Mouse (Mus musculus) hindbrain, embryonic 16.5 days (tissue): ENCODE results near the gene Vamp2. TPM values are rescaled to one million over a fixed set of nuclear protein-coding genes. Genes with fewer than 3 reads are reported as not detected.

Experiments
- ATAC-seq: fragments of 200-750 bp; cut with Nextera tagmentation; 2 replicates; pipeline ENCODE4 v1.8.0; 2017; ENCODE audit warnings: moderate TSS enrichment, moderate library complexity
- H3K27ac ChIP-seq: fragments of 300-500 bp; sonication (generic); 2 replicates; pipeline ENCODE4 v1.5.1; 2014; ENCODE audit warnings: low read depth, mild to moderate bottlenecking, control low read depth, low read length, moderate library complexity
- H3K27me3 ChIP-seq: fragments of 300-500 bp; sonication (generic); replicated peaks from 2 replicates; pipeline ENCODE4 v1.6.1; 2014; ENCODE audit warnings: low read length; ENCODE audit not compliant: control insufficient read depth, insufficient read depth
- H3K36me3 ChIP-seq: fragments of 300-500 bp; sonication (generic); 2 replicates; pipeline ENCODE4 v1.6.1; 2014; ENCODE audit warnings: mild to moderate bottlenecking, low read length, moderate library complexity, mixed read lengths; ENCODE audit not compliant: control insufficient read depth, insufficient read depth
- H3K4me1 ChIP-seq: fragments of 300-500 bp; sonication (generic); 2 replicates; pipeline ENCODE4 v1.6.1; 2014; ENCODE audit warnings: low read depth, low read length; ENCODE audit not compliant: control insufficient read depth, insufficient read depth
- H3K4me2 ChIP-seq: fragments of 300-500 bp; sonication (generic); 2 replicates; pipeline ENCODE4 v1.6.1; 2014; ENCODE audit warnings: mild to moderate bottlenecking, low read length, control low read depth, moderate library complexity
- H3K4me3 ChIP-seq: fragments of 300-500 bp; sonication (generic); 2 replicates; pipeline ENCODE4 v1.5.1; 2014; ENCODE audit warnings: mild to moderate bottlenecking, low read length, control low read depth, moderate library complexity
- H3K9ac ChIP-seq: fragments of 300-500 bp; sonication (generic); 2 replicates; pipeline ENCODE4 v1.6.1; 2014; ENCODE audit warnings: low read depth, mild to moderate bottlenecking, control low read depth, low read length, moderate library complexity
- H3K9me3 ChIP-seq: fragments of 300-500 bp; sonication (generic); 2 replicates; pipeline ENCODE4 v1.6.1; 2014; ENCODE audit warnings: mild to moderate bottlenecking, low read length, moderate library complexity; ENCODE audit not compliant: control insufficient read depth
- WGBS: fragments of 180-500 bp; shearing (Covaris S2); extraction: QIAGEN DNeasy Blood & Tissue Kit; methylation state at CpG from one replicate; pipeline ENCODE4 v1.1.7; 2014; 5-methylcytosine and 5-hydroxymethylcytosine counted together
- polyA plus RNA-seq: library from polyadenylated mRNA; unstranded; fragments of >200 nt; fragmentation: Nextera tagmentation; extraction: Ambion mirVana; gene quantifications from 2 replicates; pipeline ENCODE4 v1.2.1, GENCODE M21; 2015

The Vamp2 gene
- polyA plus RNA-seq, 1 experiment from 2014 or later = 402 TPM

DNA sequence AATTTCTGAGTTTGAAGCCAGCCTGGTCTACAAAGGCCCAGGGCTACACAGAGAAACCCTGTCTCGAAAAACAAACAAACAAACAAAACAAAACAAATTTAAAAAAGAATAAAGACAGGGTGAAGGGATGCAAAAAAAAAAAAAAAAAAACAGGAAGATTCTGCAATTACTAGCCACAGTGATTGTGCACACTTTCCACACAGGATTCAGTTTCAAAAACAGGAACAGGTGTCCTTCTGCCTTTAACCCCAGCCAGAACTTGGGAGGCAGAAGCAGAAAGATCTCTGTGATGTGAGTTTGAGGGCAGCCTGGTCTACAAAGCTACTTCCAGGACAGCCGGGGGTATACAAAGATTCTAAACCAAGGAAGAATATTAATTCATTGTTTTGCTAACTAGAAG, 30.0 kb upstream of the Vamp2 start:
- Histone ChIP-seq H3K27ac (no peak overlapping the region), H3K9me3 (no peaks in the 10 kb centered on the region), H3K9ac (peak overlapping the region; percentile 77; the same call in 1 of the 2 replicates), H3K4me2 (peak overlapping the region; percentile 74), H3K4me1 (peaks cover 15% of the 10 kb centered on the region), H3K36me3 (no peaks in the 10 kb centered on the region), H3K4me3 (peak overlapping the region; percentile 82), H3K27me3 (no peaks in the 10 kb centered on the region)
- WGBS = 70% methylated on average over 2 of the region's 2 CpGs
- no peak for ATAC-seq

DNA sequence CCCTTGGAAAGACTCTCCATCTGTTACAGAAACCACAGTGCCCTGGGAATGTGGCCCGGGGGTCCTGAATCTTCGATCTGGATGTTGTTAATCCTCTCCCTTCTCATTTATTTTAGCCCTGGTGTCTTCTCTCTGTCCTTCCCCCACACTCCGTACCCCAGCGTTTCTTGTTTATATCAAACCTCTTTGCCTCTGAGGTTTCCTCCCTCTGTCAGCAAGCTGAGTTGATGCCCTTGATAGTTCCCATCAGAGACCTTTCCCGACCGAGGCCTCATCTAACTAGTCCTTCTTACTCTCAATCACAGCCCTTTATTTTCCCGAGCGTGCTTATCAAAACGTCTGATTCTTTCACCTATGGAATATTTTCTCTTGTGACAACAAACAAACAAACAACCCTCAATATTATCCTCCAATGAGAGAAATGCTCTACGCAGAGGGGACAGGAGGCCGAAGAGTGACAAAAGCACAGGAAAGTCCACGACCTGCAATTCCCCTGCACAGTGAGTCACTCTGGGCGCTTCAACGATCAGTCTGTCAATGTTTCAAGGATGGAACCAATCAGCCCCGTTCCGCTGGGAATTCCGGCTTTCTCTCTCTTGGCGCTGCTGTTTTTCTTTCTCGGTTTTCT, 29.4 kb upstream of the Vamp2 start:
- peak overlapping the region; percentile 74 for H3K4me2 ChIP-seq
- H3K36me3 ChIP-seq = no peaks in the 10 kb centered on the region
- H3K27ac ChIP-seq = peak overlapping the region; percentile 96
- no peaks in the 10 kb centered on the region for H3K27me3 ChIP-seq
- peak; percentile 5; the same call in 1 of the 2 replicates for ATAC-seq
- H3K9ac ChIP-seq = peak overlapping the region; percentile 77
- peaks cover 15% of the 10 kb centered on the region for H3K4me1 ChIP-seq
- H3K4me3 ChIP-seq = peak overlapping the region; percentile 82
- under 1% methylated on average over 19 of the region's 19 CpGs for WGBS
- H3K9me3 ChIP-seq = no peaks in the 10 kb centered on the region

DNA sequence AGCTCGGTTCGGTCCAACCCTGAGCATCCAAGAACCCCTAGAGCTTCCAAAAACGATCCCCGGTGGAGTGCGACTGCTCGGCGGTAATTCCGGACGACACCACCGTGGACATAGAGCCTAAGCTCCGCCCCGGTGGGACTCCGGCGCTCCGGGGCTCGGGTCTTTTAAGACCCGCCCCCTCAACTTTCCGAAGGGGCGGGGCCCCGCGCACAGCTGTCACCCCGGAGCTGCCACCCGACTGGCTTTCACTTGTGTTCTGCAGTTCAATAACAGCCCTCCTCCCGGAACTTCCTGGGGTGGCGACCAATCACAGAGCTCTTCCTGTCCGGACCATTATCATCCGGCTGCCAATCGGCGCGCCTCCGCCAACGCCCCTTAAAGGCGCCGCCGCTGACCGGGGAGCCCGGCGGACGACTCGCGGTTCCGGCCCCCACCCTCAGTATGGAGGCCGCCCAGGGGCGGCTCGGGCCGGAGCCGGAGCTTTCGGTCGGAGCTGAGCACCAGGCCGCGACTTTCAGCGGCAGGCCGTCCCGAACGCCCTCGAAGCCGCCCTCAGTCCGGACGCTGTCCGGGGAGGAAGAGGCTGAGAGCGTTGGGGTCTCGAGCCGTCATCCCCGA, 28.8 kb upstream of the Vamp2 start, which contains the start of gene Borcs6:
TSS of gene Borcs6 (plus strand) at position 361 of the 618 bp plus-strand sequence.
- ATAC-seq = peak; percentile 93
- Histone ChIP-seq H3K4me1 (peaks cover 21% of the 10 kb centered on the region), H3K4me3 (peak within 1 kb of the TSS; percentile 82), H3K4me2 (peak within 1 kb of the TSS; percentile 74), H3K36me3 (no peaks in the 10 kb centered on the region), H3K9me3 (no peaks in the 10 kb centered on the region), H3K27me3 (no peaks in the 10 kb centered on the region), H3K27ac (peak within 1 kb of the TSS; percentile 96), H3K9ac (peak within 1 kb of the TSS; percentile 90)
- under 1% methylated on average over 58 of the region's 64 CpGs for WGBS

DNA sequence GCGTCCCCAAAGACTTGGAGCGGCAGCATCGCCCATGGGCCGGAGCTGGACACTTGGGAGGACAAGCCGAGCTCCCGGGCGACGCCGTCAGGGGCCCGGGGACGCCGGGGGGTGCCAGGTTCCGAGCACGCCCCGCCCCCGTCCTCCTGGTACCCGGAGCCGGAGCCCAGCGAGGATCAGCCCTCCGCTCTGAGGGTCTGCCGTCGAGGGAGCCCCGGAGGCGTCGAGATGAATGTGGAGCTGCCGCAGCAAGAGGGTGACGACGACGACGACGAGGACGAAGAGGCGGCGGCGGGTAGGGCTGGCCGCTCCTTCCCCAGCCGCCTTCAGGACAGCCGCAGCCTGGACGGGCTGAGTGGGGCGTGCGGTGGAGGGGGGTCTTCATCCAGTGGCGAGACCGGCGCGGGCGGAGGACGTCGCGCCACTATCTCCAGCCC, 28.3 kb upstream of the Vamp2 start:
- Histone ChIP-seq H3K27me3 (no peaks in the 10 kb centered on the region), H3K9ac (peak overlapping the region; percentile 90), H3K4me2 (peak overlapping the region; percentile 74), H3K4me1 (peaks cover 21% of the 10 kb centered on the region), H3K9me3 (no peaks in the 10 kb centered on the region), H3K36me3 (no peaks in the 10 kb centered on the region), H3K4me3 (peak overlapping the region; percentile 82), H3K27ac (peak overlapping the region; percentile 96)
- WGBS = 0% methylated on average over 38 of the region's 49 CpGs
- 0 out of 2 replicates have a peak, but pooled peaks have one; percentile 0 for ATAC-seq

DNA sequence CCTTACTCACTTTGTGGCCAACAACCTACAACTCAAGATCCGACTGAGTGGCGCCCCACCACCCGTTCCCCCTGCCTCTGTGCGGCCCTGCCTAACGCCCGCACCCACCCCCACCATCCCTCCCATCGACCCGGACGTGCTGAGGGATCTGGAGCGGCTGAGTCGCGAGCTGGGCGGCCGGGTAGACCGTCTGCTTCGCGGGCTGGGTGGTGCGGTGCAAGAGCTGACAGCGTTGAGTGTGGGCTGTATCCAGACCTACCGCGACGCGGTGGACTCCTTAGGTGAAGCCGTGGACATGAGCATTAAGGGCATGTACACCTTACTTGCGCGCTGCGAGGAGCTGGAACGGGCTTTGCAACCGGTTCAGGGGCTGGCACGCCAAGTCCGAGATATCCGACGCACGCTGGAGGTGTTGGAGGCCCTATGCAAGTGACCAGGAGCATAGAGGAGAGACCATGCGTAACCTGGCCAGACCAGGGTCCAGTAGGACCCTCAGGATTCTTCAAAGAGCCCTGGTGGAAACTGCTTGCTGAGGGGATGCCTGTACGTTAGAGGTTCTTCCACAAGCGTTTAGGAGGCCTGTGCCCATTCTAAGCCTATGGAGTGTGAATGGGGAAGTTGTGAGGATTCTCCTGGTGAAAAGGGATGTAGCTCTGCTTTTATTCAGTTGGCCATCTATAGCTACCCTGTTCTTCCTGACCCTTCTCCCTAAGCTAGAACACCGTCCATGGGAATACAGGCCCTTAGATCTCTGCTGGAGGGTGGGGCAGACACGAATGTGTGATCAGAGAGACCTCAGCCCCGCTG, 27.6 kb upstream of the Vamp2 start:
- Histone ChIP-seq H3K9me3 (no peaks in the 10 kb centered on the region), H3K4me2 (peak overlapping the region; percentile 74), H3K27ac (peak overlapping the region; percentile 96), H3K27me3 (no peaks in the 10 kb centered on the region), H3K4me1 (peaks cover 21% of the 10 kb centered on the region), H3K4me3 (peak overlapping the region; percentile 82), H3K9ac (peak overlapping the region; percentile 90), H3K36me3 (no peaks in the 10 kb centered on the region)
- WGBS = 1% methylated on average over 39 of the region's 40 CpGs
- ATAC-seq = no peak

DNA sequence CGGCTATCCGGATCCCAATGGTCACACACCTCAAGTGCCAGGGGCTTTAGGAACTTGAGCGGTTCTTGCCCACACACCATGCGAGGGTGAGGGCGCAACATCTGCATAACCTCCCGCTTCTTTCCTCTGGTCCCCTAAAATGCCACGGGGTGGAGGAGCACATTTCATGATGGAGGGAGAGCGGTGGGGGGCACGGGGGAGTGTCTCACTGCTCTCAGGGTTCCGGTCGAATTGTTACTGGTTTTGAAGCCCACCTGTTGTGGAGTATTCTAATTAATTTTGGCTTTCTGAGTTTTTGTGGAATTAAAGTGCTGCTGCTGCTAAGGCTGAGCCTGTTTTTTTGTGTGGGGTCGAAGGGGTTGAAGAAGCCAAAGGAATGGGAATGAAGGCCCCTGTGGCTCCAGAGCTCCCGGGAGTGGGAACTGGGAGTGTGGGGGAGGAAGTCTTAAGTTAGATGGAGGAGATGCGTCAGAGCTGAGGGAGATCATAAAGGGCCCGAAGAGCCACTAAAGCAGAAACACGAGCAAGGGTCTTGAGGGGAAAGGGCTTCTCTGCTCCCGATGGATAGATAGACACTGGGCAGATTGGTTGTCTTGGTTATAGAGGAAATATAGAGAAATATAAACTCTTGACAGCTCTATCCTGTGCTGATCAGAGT, 26.9 kb upstream of the Vamp2 start:
- no peaks in the 10 kb centered on the region for H3K9me3 ChIP-seq
- peak overlapping the region; percentile 96; the same call in 1 of the 2 replicates for H3K27ac ChIP-seq
- WGBS = 9% methylated on average over 17 of the region's 17 CpGs
- H3K4me1 ChIP-seq = peaks cover 25% of the 10 kb centered on the region
- no peaks in the 10 kb centered on the region for H3K36me3 ChIP-seq
- H3K9ac ChIP-seq = peak overlapping the region; percentile 90
- peak overlapping the region; percentile 82 for H3K4me3 ChIP-seq
- peak overlapping the region; percentile 74 for H3K4me2 ChIP-seq
- no peaks in the 10 kb centered on the region for H3K27me3 ChIP-seq
- no peak for ATAC-seq

DNA sequence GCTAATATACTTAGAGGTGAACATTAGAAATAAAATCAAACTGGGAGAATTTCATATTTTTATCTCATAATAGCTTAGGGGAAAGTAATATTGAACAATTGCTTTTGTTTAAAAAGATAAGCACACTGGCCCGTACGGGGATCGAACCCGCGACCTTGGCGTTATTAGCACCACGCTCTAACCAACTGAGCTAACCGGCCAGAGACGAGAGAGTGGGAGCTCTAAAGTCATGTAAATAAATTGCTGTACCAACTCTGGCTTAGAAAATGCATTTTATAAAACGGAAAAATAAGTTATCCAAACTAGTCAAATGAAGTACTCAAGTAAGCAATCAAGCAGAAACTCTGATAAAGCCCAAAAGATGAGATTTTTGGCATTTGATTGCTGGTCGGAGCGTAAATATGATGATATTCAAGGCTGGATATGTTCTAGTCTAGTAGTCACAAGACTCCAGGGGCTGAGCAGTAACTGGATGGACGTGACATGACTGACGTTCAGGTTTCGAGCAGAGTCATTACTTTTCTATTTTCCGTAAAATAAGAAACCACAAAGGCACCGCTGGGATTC, 26.0 kb upstream of the Vamp2 start:
- H3K4me3 ChIP-seq = peak overlapping the region; percentile 76
- H3K27ac ChIP-seq = peak overlapping the region; percentile 66
- H3K36me3 ChIP-seq = no peaks in the 10 kb centered on the region
- 1% methylated on average over 17 of the region's 17 CpGs for WGBS
- ATAC-seq = no peak
- H3K9ac ChIP-seq = peak overlapping the region; percentile 35; the same call in 1 of the 2 replicates
- H3K4me1 ChIP-seq = peaks cover 33% of the 10 kb centered on the region
- H3K4me2 ChIP-seq = peak overlapping the region; percentile 74
- H3K9me3 ChIP-seq = no peaks in the 10 kb centered on the region
- H3K27me3 ChIP-seq = no peaks in the 10 kb centered on the region

DNA sequence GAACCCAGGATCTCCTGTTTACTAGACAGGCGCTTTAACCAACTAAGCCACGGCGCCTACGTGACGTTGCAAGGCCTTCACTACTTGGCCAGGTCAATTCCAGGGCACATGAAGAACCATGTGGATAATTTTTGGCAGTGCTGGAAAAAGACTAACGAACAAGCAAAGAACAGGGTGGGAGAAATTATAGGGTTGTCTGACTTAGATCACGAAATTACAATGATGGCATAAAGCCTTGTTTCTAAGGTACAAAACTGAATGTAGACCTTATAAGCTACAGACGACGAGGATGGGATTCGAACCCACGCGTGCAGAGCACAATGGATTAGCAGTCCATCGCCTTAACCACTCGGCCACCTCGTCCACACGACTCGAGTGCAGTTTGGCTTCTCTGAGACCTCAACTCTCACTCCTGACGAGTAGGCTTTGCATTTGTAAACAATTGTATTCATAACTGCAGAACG, 25.5 kb upstream of the Vamp2 start:
- Histone ChIP-seq H3K9me3 (no peaks in the 10 kb centered on the region), H3K9ac (peak overlapping the region; percentile 19; the same call in 1 of the 2 replicates), H3K27ac (peak overlapping the region; percentile 51), H3K36me3 (no peaks in the 10 kb centered on the region), H3K27me3 (no peaks in the 10 kb centered on the region), H3K4me2 (peak overlapping the region; percentile 74), H3K4me3 (peak overlapping the region; percentile 76), H3K4me1 (peaks cover 33% of the 10 kb centered on the region)
- 0% methylated on average over 19 of the region's 19 CpGs for WGBS
- ATAC-seq = peak; percentile 69
